Mouse (Mus musculus) gastrocnemius, postnatal 36 days (tissue): ENCODE measurements around the gene Chmp3. TPM values are rescaled to one million over a fixed set of nuclear protein-coding genes. Genes with fewer than 3 reads are reported as not detected.
A peak's percentile ranks its signal among the peaks of the same experiment; 100 is the strongest.

Source experiments
- DNase-seq, 2 experiments: peaks; one replicate each; pipeline ENCODE4 v3.0.0; 2022
- intact Hi-C: fragments of 180-260 bp; cut with DNase I; formaldehyde crosslinking; loops from one replicate; pipeline ENCODE4 v1.15.1; 2025
- long read RNA-seq, 2 experiments: library from polyadenylated mRNA; stranded (forward); transcript quantifications; one replicate each; pipeline ENCODE4 v2.0.0; 2021
- total RNA-seq, 2 experiments: library from RNA; stranded (reverse); gene quantifications; 2 replicates each; pipeline ENCODE4 v1.2.3; 2021

Gene Chmp3
- 10 to 100 TPM; 32.6 to 33.6 TPM for total RNA-seq
- long read RNA-seq, experiment 1, transcript Chmp3-201 (6 exons, 2,654 nt): major isoform, 25 of 43 reads
- long read RNA-seq, experiment 1, partial matches to known transcripts: 2 of 43 reads
- long read RNA-seq, experiment 1, other reads (novel, unspliced or antisense): 15 of 43 reads
- long read RNA-seq, experiment 2, transcript Chmp3-201 (6 exons, 2,654 nt): major isoform, 48 of 66 reads
- long read RNA-seq, experiment 2, partial matches to known transcripts: 14 of 66 reads
- long read RNA-seq, experiment 2, other reads (novel, unspliced or antisense): 3 of 66 reads

DNA sequence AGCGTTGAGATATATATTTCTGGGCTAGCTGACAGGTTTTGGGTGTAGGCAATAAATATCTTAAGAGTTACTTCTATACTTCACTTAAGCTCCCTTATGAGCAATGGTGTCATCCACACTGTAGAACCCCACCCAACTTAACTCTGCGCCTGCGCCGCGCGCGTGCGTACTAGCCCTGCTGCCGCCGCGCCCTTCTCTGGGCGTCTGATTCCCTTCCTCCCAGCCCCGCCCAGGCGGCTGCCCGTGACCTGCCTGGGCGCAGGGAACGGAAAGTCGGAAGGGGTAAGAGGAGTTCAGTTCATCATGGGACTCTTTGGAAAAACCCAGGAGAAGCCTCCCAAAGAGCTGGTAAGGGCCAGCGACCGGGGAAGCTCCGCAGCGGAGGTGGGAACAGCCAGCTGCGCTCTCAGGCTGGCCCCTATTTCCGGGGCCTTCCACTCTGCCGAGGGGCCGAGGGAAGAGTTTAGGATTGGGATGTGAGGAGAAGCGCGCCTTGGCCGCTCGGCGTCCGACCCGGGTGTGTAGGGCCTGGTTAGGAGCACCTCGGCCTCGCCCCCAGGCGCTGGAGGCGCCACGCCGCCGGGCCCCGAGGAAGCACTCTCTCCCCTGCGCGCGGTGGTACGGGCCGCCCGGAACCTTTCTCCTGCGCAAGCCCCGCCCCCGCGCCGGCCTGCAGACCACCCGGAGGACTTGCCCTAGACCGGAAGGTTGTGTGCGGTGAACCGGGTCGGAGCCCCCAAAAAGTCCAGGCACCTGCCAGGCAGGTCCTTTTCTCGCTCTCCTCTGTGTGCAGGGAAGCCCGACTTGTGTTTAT, at the start of gene Chmp3:
Gene Chmp3 (plus strand): TSS at position 112 of the 814 bp plus-strand sequence.
- intact Hi-C loops: loop anchor here (5.0 kb wide), 1 partner anchor 42 kb away; no protein-coding TSS in a partner anchor
- peak; percentile 95 to 98 for DNase-seq

DNA sequence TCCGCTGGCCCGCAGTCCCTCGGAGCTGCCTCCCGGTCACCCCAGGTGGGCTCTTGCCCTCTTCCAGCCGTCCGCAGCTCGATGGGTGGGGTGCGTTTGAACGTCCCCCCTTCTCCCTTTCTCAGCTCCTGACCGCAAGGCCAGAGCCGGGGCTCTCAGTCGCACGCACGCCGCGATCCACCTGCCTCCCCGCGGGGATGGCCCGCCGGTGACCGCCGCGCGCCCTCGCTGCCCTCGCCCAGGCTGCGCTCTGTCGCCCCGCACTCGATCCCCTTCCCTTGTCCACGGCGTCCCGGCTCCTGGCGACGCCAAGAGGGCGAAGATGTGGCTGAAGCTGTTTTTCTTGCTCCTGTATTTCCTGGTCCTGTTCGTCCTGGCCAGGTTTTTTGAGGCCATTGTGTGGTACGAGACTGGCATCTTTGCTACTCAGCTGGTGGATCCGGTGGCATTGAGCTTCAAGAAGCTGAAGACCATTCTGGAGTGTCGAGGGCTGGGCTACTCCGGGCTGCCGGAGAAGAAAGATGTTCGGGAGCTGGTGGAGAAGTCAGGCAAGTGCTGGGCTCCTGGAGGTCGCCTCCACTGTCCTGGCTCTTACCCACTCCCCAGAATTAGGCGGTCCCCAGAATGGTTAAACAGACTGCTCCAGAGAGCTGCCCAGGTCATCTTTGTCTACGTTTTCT, 49.1 kb upstream of the Chmp3 start:
- intact Hi-C loops: loop anchor here (2.0 kb wide), 1 partner anchor 54 kb away; the partner anchor contains the start of gene Rmnd5a
- DNase-seq: peak in 1 of 2 experiments; percentile 61

DNA sequence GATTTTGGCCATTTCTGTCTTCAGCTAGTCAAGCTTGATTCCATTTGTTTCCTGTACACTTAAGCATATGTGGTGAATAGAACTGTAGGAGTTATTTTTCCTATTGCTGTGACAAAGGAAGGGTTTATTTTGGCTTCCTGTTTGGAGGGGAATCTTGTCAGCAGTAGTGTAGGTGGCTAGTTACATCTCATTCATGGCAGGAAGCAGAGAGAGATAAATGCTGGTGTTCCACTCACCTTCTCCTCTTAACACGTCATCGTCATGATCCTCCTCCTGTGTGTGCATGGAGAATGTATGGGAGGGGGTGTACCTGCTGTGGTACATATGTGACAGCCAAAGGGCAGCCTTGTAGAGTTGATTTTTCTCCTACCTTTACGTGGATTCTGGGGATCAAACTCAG, 43.0 kb upstream of the Chmp3 start:
- DNase-seq: no peak
- intact Hi-C loops: loop anchor here (5.0 kb wide), 1 partner anchor 42 kb away; the partner anchor contains the start of gene Chmp3

DNA sequence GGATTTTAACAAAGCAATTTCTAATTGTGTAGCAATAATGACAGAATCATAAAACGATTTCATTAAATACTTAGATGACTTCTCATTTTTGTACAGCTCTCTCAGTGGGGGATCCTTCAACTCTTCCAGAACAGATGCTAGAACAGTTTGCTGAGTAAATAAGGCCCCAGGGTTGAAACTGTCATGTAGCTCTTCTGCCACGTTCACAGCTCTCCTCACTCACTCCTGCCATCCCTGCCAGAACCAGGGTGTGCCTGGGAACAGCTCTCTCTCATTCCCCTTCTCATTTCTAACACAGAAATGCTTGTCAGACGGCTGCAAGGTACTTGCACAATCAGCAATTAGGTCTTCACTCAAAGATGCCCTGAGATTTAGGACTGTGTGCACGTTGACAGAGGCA, 40.6 kb upstream of the Chmp3 start:
- intact Hi-C loops: loop anchor here (5.0 kb wide), 1 partner anchor 39 kb away; the partner anchor contains the start of gene Chmp3
- no peak for DNase-seq

DNA sequence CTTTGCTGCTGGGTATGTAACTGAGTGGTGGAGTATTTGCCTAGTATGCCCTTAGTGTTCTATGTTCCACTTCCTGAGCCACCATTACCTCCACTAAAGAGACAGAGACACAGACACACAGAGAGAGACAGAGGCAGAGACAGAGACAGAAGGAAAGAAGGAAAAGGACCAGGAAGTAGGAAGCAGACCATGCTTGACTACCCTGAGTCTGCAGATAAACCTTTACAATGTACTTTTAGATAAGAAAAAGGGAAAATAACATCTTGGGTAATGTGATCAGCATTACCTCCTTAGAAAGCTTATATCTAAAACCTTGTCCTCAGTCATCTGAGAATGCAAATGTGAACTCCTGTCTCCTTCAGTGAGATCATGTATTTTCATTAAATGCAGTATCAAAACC, 39.9 kb upstream of the Chmp3 start:
- no peak for DNase-seq
- intact Hi-C loops: loop anchor here (5.0 kb wide), 1 partner anchor 39 kb away; the partner anchor contains the start of gene Chmp3

DNA sequence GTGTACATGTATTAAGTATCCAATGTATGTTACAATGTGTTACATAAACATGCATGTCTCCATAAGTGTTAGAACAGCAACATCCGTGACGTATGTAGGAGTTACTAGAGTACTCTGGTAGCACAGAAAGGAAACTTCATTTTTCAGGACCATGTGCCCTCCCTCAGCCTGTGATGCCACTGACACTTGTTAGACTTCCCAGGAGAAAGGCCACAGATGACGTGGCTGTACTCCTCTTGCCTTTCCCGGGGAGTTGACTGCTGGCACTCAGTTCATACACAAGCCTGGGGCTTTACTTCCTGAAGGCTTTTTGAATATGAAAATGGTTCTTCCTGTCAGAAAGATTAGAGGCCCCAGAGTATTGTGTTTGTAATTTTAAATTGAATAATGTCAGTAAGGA, 39.5 kb upstream of the Chmp3 start:
- DNase-seq: no peak
- intact Hi-C loops: loop anchor here (5.0 kb wide), 1 partner anchor 38 kb away; the partner anchor contains the start of gene Chmp3

DNA sequence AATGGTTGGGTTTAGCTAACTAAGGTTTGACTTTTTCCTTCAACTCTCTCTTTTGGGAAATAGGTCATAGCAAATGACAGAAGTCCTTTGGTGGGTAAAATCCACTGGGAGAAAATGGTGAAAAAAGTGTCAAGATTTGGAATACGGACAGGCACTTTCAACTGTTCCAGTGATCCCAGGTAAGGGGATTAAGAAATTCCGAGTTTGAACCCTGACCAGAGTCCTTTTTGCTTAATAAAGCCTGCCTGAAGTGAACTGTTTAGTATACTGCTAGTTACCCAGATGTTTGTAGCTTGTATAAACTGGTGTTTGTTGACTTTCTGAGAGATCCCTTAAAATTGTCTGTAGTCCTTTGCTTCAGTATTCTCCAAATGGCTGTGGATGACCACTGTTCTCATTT, 37.9 kb upstream of the Chmp3 start:
- intact Hi-C loops: no loop called here
- DNase-seq: no peak

DNA sequence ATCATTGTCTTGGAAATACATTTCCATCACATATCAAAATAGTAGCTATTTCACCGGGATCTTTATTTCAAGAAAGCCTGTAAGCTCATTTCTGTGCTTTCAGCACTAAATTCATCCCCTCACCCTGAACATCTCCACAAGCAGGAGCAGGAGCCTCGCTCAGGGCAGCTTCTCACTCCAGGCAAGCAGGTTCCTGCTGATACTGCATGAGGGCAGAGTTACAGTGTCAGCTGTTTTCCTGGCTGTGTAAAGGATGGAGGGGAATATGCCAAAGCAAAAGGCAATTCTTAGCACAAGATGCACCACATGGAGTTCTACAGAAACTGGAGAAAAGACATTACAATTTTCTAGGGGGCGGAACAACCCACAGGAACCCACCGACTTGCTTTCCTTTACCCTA, 24.1 kb upstream of the Chmp3 start:
- no peak for DNase-seq
- intact Hi-C loops: no loop called here

DNA sequence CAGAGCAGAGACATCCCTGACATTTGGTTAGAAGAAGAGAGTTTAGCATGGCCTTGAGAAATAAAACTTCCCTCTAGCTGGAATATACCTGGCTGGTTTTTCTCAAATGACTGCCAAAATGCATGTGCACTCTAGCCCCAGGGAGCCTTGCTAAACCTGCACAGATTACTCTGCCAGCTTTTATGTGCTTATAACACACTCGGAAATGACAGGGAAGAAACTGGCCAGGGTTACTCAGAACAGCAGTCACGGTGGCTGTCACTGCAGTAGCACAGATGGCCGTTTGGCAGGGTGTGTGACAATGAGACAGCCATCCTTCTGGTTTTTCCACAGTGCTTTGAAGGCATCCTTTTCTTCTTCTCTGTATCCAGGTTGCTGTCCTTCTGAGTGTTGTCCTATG, 18.0 kb upstream of the Chmp3 start:
- intact Hi-C loops: no loop called here
- no peak for DNase-seq

DNA sequence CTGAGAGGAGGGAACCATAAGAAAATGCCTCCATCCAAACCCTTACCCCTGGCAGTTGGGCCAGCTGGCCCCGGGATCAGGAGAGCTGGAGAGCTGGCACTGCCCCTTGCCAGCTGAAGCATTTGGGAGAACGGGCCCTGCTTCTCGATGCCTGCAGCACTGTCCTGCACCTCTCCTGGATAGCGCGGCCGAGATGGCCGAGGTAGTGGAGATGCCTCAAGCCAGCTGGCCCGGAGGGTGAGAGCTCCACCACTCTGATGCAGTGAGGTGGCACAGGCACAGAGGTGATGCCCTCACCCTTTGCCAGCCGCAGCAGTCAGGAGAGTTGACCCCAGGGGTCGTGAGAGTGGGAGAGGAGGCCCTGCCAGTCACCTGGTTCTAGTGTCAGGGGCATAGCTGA, 16.5 kb upstream of the Chmp3 start:
- no peak for DNase-seq
- intact Hi-C loops: no loop called here

DNA sequence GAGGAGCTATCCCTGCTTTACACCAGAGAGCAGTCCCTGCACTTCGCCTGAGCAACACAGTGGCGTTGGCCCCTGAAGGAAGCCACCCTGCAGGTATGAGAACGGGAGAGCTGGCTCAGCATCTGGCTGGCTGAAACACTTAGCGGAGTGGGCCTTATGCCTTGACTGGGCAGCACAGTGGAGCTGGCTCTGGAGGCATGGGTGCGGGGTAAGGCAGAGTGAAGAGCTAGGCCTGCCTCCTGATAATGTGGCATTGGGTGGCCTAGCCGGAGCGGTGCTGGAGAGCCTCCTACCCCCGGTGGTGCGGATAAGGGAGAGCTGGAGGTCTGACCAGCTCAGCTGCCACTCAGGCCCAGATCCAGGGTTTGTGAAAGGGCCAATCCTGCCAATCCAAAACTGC, 15.8 kb upstream of the Chmp3 start:
- no peak for DNase-seq
- intact Hi-C loops: no loop called here

DNA sequence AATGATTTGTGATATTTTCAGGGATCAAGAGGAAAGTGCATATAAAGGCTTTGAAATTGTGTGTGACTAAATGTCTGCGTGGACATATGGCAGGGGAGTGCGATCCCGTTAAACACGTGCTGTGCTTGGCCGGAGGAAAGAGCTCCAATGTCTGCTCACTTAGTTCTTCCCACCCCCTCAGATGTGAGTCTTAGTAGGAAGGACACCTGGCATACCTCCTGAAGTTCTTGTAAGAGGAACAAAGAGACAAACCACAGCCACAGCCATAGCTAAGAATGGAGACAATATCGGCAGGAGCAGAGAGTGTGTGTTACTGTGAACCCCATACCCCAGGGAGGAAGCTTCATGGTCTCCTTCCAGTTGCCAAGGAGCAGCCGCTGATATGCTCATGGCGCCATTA, 13.4 kb upstream of the Chmp3 start:
- no peak for DNase-seq
- intact Hi-C loops: no loop called here

DNA sequence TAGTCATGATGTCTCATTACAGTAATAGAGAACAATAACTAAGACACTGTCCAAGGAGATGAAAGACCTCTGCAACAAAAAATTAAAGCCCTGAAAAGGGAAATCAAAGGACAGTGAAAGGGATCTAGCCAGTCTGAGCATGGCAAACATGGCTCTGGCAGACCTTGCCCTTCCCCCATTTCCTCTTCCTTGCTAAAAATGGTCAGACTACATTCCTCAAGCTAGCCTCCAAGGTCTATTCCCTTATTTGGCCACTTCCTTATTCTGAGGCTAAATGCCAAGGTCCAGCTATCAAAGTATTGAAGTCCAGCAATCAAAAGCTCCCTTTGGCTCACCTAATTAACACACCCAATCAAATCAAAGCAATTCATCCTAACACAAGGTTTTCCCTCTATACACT, 6.3 kb upstream of the Chmp3 start:
- intact Hi-C loops: no loop called here
- no peak for DNase-seq

DNA sequence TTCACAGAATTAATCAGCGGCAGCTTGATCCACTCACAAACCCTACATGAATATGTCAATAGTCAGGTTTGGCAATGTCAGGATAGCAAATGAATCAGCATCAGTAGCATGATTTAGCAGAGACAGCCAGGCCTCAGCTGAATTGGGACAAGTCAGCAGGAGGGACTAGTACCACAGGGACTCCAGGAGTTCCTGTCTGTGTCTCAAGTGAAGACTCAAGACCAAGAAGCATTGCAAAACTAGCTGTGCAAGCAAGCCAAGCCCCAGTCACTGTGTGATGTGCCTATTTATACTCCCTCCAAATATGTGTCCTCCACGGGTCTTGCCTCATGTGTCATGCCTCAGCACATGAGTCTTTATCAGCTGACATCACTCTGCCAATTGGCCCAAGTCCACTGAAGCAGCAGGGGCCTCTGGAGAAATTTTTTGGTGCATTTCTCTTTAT, 11.9 kb downstream of the Chmp3 start:
- intact Hi-C loops: no loop called here
- DNase-seq: no peak

DNA sequence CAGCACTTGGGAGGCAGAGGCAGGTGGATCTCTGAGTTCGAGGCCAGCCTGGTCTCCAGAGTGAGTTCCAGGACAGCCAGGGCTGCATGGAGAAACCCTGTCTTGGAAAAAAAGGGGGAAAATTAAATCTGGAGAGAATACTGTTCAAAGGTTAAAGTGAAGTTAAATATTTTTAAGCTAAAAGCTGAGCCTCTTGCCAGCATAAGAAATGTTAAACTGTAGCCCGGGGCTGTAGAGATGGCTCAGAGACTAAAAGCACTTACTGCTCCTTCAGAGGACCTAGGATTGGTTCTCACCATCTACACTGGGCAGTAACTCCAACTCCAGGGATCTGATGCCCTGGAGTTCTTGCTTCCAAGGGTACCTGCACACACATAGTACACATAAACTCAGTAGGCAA, 13.2 kb downstream of the Chmp3 start:
- DNase-seq: no peak
- intact Hi-C loops: no loop called here

DNA sequence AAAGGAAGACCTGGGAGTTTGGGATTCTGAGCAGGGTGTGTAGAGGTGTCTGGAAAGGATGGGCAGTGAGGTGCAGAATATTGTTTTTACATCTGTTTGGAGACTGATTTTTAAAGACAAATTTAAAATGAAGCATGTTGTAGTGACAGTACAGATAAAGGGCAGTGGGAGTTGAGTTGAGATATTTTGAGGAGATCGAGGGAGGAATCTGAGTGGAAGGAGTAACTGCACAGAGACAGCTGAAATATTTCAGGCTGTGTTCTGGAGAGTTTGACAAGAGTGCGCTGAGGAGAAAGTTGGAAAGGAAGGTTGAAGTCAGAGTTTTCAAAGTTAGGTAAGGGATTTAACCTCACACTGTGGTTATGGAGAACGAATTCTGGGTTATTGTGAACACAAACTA, 25.0 kb downstream of the Chmp3 start:
- no peak for DNase-seq
- intact Hi-C loops: no loop called here

DNA sequence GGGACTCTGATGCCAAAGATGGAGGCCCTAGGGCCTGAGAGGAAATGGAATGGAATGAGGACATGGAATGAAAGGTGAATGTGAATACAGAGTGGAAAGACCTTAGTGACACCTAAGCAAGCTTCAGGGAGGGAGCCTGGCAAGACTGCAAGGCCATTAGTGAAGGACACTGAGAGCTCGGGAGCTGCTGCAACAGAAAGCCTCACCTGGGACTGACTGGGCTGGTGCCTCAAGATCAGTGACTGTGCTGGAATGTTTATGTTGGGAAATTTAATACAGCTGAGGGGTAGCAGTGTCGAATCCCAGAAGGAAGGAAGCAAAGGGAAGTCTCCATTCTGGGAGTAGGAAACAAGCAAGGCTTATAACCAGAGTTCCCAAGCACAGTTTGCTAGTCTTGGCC, 25.4 kb downstream of the Chmp3 start:
- DNase-seq: no peak
- intact Hi-C loops: no loop called here

DNA sequence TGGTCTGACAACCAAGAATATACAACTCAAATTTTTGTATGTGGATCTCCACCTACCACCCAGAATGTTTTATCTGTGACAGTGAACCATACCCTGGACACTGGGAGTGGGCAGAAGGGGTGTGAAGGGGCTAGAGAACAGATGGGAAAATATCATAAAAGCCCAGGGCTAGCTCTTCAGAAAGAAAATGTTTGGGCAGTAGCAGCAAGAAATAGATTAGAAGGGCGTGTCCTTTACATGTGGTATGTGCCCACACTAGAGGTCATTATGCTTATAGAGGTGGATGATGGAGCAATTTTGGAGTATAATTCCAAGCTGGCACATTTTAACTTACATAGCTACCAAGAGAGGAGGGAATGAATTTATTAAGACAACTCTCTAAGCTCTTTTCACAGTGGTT, 31.8 kb downstream of the Chmp3 start:
- intact Hi-C loops: no loop called here
- DNase-seq: no peak

DNA sequence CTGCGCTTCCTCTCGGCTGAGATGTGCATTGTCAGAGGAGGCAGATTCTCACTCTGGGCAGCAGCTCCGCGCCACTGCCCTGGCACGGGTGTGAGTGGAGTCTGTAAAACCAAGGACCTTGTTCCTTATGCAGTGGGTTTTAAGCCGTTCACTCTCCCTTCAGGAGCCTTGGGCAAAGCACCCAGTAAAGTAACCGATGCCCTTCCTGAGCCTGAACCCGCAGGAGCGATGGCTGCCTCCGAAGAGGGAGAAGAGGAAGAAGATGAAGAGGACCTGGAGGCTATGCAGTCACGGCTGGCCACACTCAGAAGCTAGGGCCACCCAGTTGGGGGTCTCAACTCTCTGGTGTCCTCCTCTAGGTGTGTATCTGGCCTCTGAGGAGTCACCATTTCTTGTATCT, 35.9 kb downstream of the Chmp3 start:
- intact Hi-C loops: no loop called here
- DNase-seq: no peak

DNA sequence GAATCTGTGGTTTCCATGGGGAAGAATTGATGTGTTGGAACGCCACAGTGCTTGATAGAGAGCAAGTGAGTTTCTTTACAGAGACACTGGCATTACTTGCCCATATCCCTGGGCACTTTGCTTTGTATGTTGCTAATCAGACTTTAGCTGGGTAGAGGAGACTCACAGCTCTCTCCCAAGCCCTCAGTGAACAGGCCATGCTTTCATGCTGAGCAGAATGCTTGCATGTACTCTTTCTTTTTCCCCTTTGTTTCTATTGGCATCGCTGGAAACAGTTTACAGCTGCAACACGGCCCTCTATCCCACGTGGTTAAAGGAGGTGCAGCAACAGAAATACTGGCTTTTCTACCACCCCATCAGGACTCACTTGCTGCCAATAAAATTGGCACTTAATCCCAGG, 39.6 kb downstream of the Chmp3 start:
- no peak for DNase-seq
- intact Hi-C loops: no loop called here

DNA sequence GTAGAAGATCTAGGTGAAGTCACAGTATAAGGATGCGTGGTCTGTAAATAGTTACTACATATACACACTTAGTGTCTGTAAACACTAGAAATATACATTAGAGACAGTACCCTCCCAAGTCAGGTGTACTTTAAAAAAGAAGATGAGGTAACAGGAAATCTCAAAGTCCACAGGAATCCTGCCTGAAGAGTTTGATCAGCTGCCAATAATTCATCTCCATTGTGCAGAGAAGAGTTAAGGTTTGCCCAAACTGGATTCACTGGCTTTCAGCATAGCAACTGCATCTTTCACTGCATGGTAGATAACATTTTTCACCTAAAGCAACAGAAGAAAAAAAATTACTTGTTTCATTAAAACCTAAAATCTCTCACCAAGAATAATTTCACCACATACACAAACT, 45.8 kb downstream of the Chmp3 start:
- intact Hi-C loops: no loop called here
- no peak for DNase-seq
